In genomic region chr10:22158310-22158999, GRCm38 (mm10) we compare ENCODE assay signal across 7 mouse cellular contexts. TPM values are rescaled to one million over a fixed set of nuclear protein-coding genes. Genes with fewer than 3 reads are reported as not detected.
DNase-seq lines count a peak whose midpoint lies in the region; ATAC-seq lines count a peak whose summit lies in the region.
"Not testable (repeated sequence)": the region's sequence is repeated elsewhere in the genome, so short reads cannot be mapped to it uniquely, and the experiment has no call there.

Gene Raet1e, plus strand, starts transcription at chr10:22158569.
Gene H60b, plus strand, starts transcription at chr10:22158586.

- DNase-seq in adrenal gland, adult 8-10 months, result peak; percentile 63
- DNase-seq in kidney, adult 11 months, result peak; percentile 51
- DNase-seq in liver, result peak; percentile 25
- DNase-seq in ovary, postnatal 14 days (ENCODE audit: low spot score), result peak; percentile 49

- H3K27ac ChIP-seq in embryonic facial prominence, embryonic 15.5 days (replicated peaks); heart, embryonic 14.5 days (replicated peaks in 1 of 2; ENCODE audit: control insufficient read depth in 1 of 2, insufficient read depth in 1 of 2, low read depth in 2 of 2, low read length in 2 of 2): not testable (repeated sequence)

- H3K9me3 ChIP-seq in embryonic facial prominence, embryonic 15.5 days (replicated peaks); heart, embryonic 14.5 days (ENCODE audit: control insufficient read depth, low read length): not testable (repeated sequence)

- H3K4me3 ChIP-seq in embryonic facial prominence, embryonic 15.5 days (replicated peaks), result peak within 1 kb of the TSS; percentile 39
- H3K4me3 ChIP-seq in heart, embryonic 14.5 days (ENCODE audit: control insufficient read depth in 1 of 2, insufficient read depth in 1 of 2, low read depth in 1 of 2, low read length in 2 of 2), result peak within 1 kb of the TSS; percentile 45 to 53

- peaks cover 66% of the 10 kb centered on the region for H3K27me3 ChIP-seq in embryonic facial prominence, embryonic 15.5 days
- peaks cover 58% of the 10 kb centered on the region for H3K27me3 ChIP-seq in heart, embryonic 14.5 days (ENCODE audit: control insufficient read depth, insufficient read depth, low read length)

- 1% methylated on average over 48 of the region's 48 CpGs for WGBS in embryonic facial prominence, embryonic 15.5 days
- WGBS in heart, embryonic 14.5 days, result under 1% methylated on average over 38 of the region's 48 CpGs

- ATAC-seq in embryonic facial prominence, embryonic 15.5 days (ENCODE audit: insufficient number of reproducible peaks, low FRiP score, low TSS enrichment, low read depth), result peak; percentile 47; the same call in 1 of the 2 replicates
- peak; percentile 66 for ATAC-seq in heart, embryonic 14.5 days (ENCODE audit: insufficient number of reproducible peaks, insufficient read depth, low FRiP score, low read depth)
- ATAC-seq in megakaryocyte progenitor cell, adult 5-6 weeks (replicated peaks; ENCODE audit: poor library complexity), result peak; percentile 97

- H3K36me3 ChIP-seq in embryonic facial prominence, embryonic 15.5 days; heart, embryonic 14.5 days (ENCODE audit: control insufficient read depth, insufficient read depth, low read length): not testable (repeated sequence)

- H3K4me1 ChIP-seq in embryonic facial prominence, embryonic 15.5 days, result peaks cover 18% of the 10 kb centered on the region
- H3K4me1 ChIP-seq in heart, embryonic 14.5 days (ENCODE audit: control insufficient read depth in 2 of 2, insufficient read depth in 2 of 2, low read length in 2 of 2), result not testable (repeated sequence)

- peak within 1 kb of the TSS; percentile 56 for H3K4me2 ChIP-seq in embryonic facial prominence, embryonic 15.5 days (replicated peaks)
- peak within 1 kb of the TSS; percentile 68 for H3K4me2 ChIP-seq in heart, embryonic 14.5 days (ENCODE audit: low read length)

- not testable (repeated sequence) for H3K9ac ChIP-seq in embryonic facial prominence, embryonic 15.5 days
- H3K9ac ChIP-seq in heart, embryonic 14.5 days (ENCODE audit: low read length), result peak within 1 kb of the TSS; percentile 38; the same call in 1 of the 2 replicates

RNA-seq across cellular contexts. Expression of gene Raet1e, which starts in this region (rescaled TPM):
- total RNA-seq in adrenal gland, adult 8-10 months (2022), result 1 to 10 TPM in 2 of 4 experiments, not detected in 2; 2.4 to 3.8 TPM
- polyA plus RNA-seq in embryonic facial prominence, embryonic 15.5 days (2015; fragmentation: Nextera tagmentation; extraction: Ambion mirVana), result 5.1 and 5.6 TPM in 2 replicates
- 1.6 and 2.7 TPM in 2 replicates for polyA plus RNA-seq in heart, embryonic 14.5 days (2014; fragmentation: Nextera tagmentation; extraction: Ambion mirVana)
- 0.83 TPM in 1 of 2 replicates, not detected in the other for total RNA-seq in megakaryocyte progenitor cell, adult 5-6 weeks (2015)
- total RNA-seq in megakaryocyte progenitor cell, adult 5-6 weeks (2017), result 0.37 and 0.71 TPM in 2 replicates

RNA-seq across cellular contexts. Expression of gene H60b, which starts in this region (rescaled TPM):
- under 1 TPM in 1 of 4 experiments, not detected in 3; 0.38 TPM for total RNA-seq in adrenal gland, adult 8-10 months (2022)
- 0.62 and 0.71 TPM in 2 replicates for polyA plus RNA-seq in embryonic facial prominence, embryonic 15.5 days (2015; fragmentation: Nextera tagmentation; extraction: Ambion mirVana)
- polyA plus RNA-seq in heart, embryonic 14.5 days (2014; fragmentation: Nextera tagmentation; extraction: Ambion mirVana), result 0.19 and 0.75 TPM in 2 replicates
- not detected in 2 replicates for total RNA-seq in megakaryocyte progenitor cell, adult 5-6 weeks (2015)
- total RNA-seq in megakaryocyte progenitor cell, adult 5-6 weeks (2017), result not detected in 2 replicates

Comparison
In these comparisons a context has a peak if more than half of its experiments do, and no peak if none do; other contexts are left out.
1. Peak in ATAC-seq in megakaryocyte progenitor cell, adult 5-6 weeks; RNA of the genes that start here not detected or under 1 TPM.
2. ATAC-seq: peak in every context shown above with its lines; median percentile 97 in megakaryocyte progenitor cell, adult 5-6 weeks; 66 in heart, embryonic 14.5 days; 47 in embryonic facial prominence, embryonic 15.5 days.